Mouse (Mus musculus): ENCODE results near the gene Dhps.

GRCm38 (mm10) chr8:85074617-85075016, 3.1 kb downstream of the Dhps start:
- no peak for TF ChIP-seq POLR2A (IDR thresholded peaks at IDR 0.05; ENCODE audit: low read depth, low read length)
- TF ChIP-seq MYC (IDR thresholded peaks at IDR 0.05; ENCODE audit: low read depth, low read length): no peak
- TF ChIP-seq TCF12 (IDR thresholded peaks at IDR 0.05; ENCODE audit: low read depth, low read length): no peak
- TF ChIP-seq GABPA (IDR thresholded peaks at IDR 0.05; ENCODE audit: insufficient replicate concordance, low read depth, low read length): no peak
- no peak for TF ChIP-seq MAFK (IDR thresholded peaks at IDR 0.05; ENCODE audit: insufficient replicate concordance, low read length)
- no peak for TF ChIP-seq MAX (IDR thresholded peaks at IDR 0.05; ENCODE audit: low read length)
- TF ChIP-seq USF2 (conservative IDR thresholded peaks at IDR 0.05; ENCODE audit: low read depth, low read length): no peak
- no peak for TF ChIP-seq CTCF (conservative IDR thresholded peaks at IDR 0.05 in 1 of 2, IDR thresholded peaks at IDR 0.05 in 1 of 2; ENCODE audit: low read depth in 2 of 2, low read length in 2 of 2)
- no peak for TF ChIP-seq E2F4 (IDR thresholded peaks at IDR 0.05; ENCODE audit: insufficient replicate concordance, low read depth, low read length)
- no peak for TF ChIP-seq EP300 (IDR thresholded peaks at IDR 0.05; ENCODE audit: low read length)
- no peak for TF ChIP-seq ETS1 (conservative IDR thresholded peaks at IDR 0.05; ENCODE audit: low read depth, low read length)
- no peak for TF ChIP-seq POLR2AphosphoS2 (IDR thresholded peaks at IDR 0.05; ENCODE audit: low read depth, low read length)
- no peak for TF ChIP-seq CHD1 (IDR thresholded peaks at IDR 0.05; ENCODE audit: low read depth, low read length)
- no peak for TF ChIP-seq HCFC1 (IDR thresholded peaks at IDR 0.05; ENCODE audit: low read depth, low read length)
